Mouse (Mus musculus): ENCODE results near the gene Pomgnt2. TPM values are rescaled to one million over a fixed set of nuclear protein-coding genes. Genes with fewer than 3 reads are reported as not detected.

Gene Pomgnt2
- total and polyA plus RNA-seq, 3 experiments: not detected

DNA sequence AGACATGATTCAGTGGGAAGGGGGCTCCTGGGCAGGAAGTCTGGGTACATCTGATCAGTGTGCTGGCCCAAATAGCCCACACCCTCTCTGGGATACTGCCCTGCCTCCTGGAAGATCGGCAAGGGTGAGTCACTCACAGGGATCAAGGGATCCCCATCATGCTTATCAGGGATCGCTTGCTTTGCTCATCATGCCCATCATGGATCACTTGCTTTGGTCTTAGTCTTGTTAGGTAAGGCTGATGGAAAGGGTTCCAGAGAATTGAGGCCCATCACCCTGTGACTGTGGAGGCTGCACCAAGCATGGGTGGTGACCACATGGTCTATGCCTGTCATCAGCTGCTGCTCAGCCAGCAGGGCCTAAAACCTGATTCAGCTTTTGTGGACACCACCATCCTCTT is 21.6 kb downstream of the Pomgnt2 start:
- no peak overlapping the region for H3K4me2 ChIP-seq (ENCODE audit: insufficient read depth, low read depth, poor library complexity, severe bottlenecking)
- TF ChIP-seq SIN3A (IDR thresholded peaks at IDR 0.05; ENCODE audit: low read length): no peak
- no peak for TF ChIP-seq CTCF (conservative IDR thresholded peaks at IDR 0.05 in 1 of 2, IDR thresholded peaks at IDR 0.05 in 1 of 2; ENCODE audit: low read depth in 2 of 2, low read length in 2 of 2)
- no peak for TF ChIP-seq MEF2A (IDR thresholded peaks at IDR 0.05; ENCODE audit: borderline replicate concordance, low read depth, low read length)
- TF ChIP-seq RCOR1 (conservative IDR thresholded peaks at IDR 0.05; ENCODE audit: low read depth, low read length): no peak
- TF ChIP-seq ZC3H11A (IDR thresholded peaks at IDR 0.05; ENCODE audit: low read depth, low read length): no peak
- TF ChIP-seq ZNF384 (IDR thresholded peaks at IDR 0.05; ENCODE audit: low read depth, low read length): no peak
- no peak for TF ChIP-seq SMC3 (IDR thresholded peaks at IDR 0.05; ENCODE audit: low read depth, low read length)
- no peak for TF ChIP-seq JUND (conservative IDR thresholded peaks at IDR 0.05; ENCODE audit: low read depth, low read length)
- TF ChIP-seq ZKSCAN1 (IDR thresholded peaks at IDR 0.05; ENCODE audit: borderline replicate concordance, low read depth, low read length): no peak
- TF ChIP-seq E2F4 (IDR thresholded peaks at IDR 0.05; ENCODE audit: insufficient replicate concordance, low read depth, low read length): no peak
- no peak for TF ChIP-seq ETS1 (conservative IDR thresholded peaks at IDR 0.05; ENCODE audit: low read depth, low read length)
- TF ChIP-seq RAD21 (IDR thresholded peaks at IDR 0.05; ENCODE audit: low read depth, low read length): no peak
- TF ChIP-seq ZMIZ1 (IDR thresholded peaks at IDR 0.05; ENCODE audit: low read depth, low read length): no peak
- H3K4me3 ChIP-seq (replicated peaks in 1 of 3; ENCODE audit: low read depth in 2 of 3, low read length in 2 of 3, poor library complexity in 1 of 3): no peak overlapping the region
- H3K9me3 ChIP-seq (replicated peaks; ENCODE audit: low read length): no peaks in the 10 kb centered on the region
- H3K9ac ChIP-seq (ENCODE audit: insufficient read depth, low read depth): no peak overlapping the region
- H3K36me3 ChIP-seq (replicated peaks in 1 of 2; ENCODE audit: control insufficient read depth in 1 of 2, insufficient read depth in 1 of 2, low read length in 1 of 2): no peaks in the 10 kb centered on the region
- H3K4me1 ChIP-seq (ENCODE audit: control insufficient read depth in 1 of 2, insufficient read depth in 2 of 2): peaks cover 0 to 2% of the 10 kb centered on the region in 2 experiments; a peak in 2 of 4 replicates
- H3K79me2 ChIP-seq (replicated peaks; ENCODE audit: control insufficient read depth, extremely low read depth, insufficient read depth, poor library complexity, severe bottlenecking): no peaks in the 10 kb centered on the region
- H3K27ac ChIP-seq (ENCODE audit: insufficient read depth, low read depth): no peak overlapping the region
- in situ Hi-C loops (cut with MboI; ENCODE audit: low pct_ligation_motif_present, low pct_unique_long_range_greater_than_20kb, low sequenced_read_pairs): loop anchor here (25.0 kb wide), 1 partner anchor 488 kb away; the partner anchor contains the start of gene Cck
- dilution Hi-C loops (cut with MboI; ENCODE audit: extremely low pct_ligation_motif_present, extremely low pct_unique_long_range_greater_than_20kb, low sequenced_read_pairs): no loop called here
- DNase-seq (ENCODE audit: extremely low read depth): no peak
- peaks cover 7% of the 10 kb centered on the region for H3K27me3 ChIP-seq (replicated peaks)

- H3K4me3 ChIP-seq (replicated peaks in 1 of 3; ENCODE audit: low read depth in 2 of 3, low read length in 2 of 3, poor library complexity in 1 of 3): no peak overlapping the region
- DNase-seq (ENCODE audit: extremely low read depth): no peak
- no peak for TF ChIP-seq UBTF (IDR thresholded peaks at IDR 0.05; ENCODE audit: low read depth, low read length)
- no peak for TF ChIP-seq MAFK (IDR thresholded peaks at IDR 0.05; ENCODE audit: insufficient replicate concordance, low read length)
- TF ChIP-seq TCF12 (IDR thresholded peaks at IDR 0.05; ENCODE audit: low read depth, low read length): no peak
- no peak for TF ChIP-seq NELFE (IDR thresholded peaks at IDR 0.05; ENCODE audit: low read depth, low read length)
- TF ChIP-seq CHD1 (IDR thresholded peaks at IDR 0.05; ENCODE audit: low read depth, low read length): no peak
These were observed 22.5 kb downstream of the Pomgnt2 start for GRCm38 (mm10) chr9:121974141-121974986.

More at GRCm38 (mm10) chr9:121974141-121974986, 22.5 kb downstream of the Pomgnt2 start:
- H3K36me3 ChIP-seq (replicated peaks in 1 of 2; ENCODE audit: control insufficient read depth in 1 of 2, insufficient read depth in 1 of 2, low read length in 1 of 2): no peaks in the 10 kb centered on the region
- H3K9me3 ChIP-seq (replicated peaks; ENCODE audit: low read length): no peaks in the 10 kb centered on the region
- H3K4me2 ChIP-seq (ENCODE audit: insufficient read depth, low read depth, poor library complexity, severe bottlenecking): no peak overlapping the region
- H3K9ac ChIP-seq (ENCODE audit: insufficient read depth, low read depth): no peak overlapping the region
- H3K27me3 ChIP-seq (replicated peaks): peaks cover 10% of the 10 kb centered on the region
- no peaks in the 10 kb centered on the region for H3K4me1 ChIP-seq (ENCODE audit: control insufficient read depth in 1 of 2, insufficient read depth in 2 of 2)
- no peak overlapping the region for H3K27ac ChIP-seq (ENCODE audit: insufficient read depth, low read depth)
- no peaks in the 10 kb centered on the region for H3K79me2 ChIP-seq (replicated peaks; ENCODE audit: control insufficient read depth, extremely low read depth, insufficient read depth, poor library complexity, severe bottlenecking)
- in situ Hi-C loops (cut with MboI; ENCODE audit: low pct_ligation_motif_present, low pct_unique_long_range_greater_than_20kb, low sequenced_read_pairs): no loop called here
- dilution Hi-C loops (cut with MboI; ENCODE audit: extremely low pct_ligation_motif_present, extremely low pct_unique_long_range_greater_than_20kb, low sequenced_read_pairs): no loop called here

All from CH12.LX (cell line).